Mouse (Mus musculus) cerebellum, adult 18-20 months (tissue): ENCODE data around the gene Ets1.

ENCODE experiments used
- DNase-seq, 2 experiments: peaks; one replicate each; pipeline ENCODE4 v3.0.0; 2021

Gene Ets1

GRCm38 (mm10) chr9:32635627-32636385 is at the start of gene Ets1:
Gene Ets1 (plus strand): TSS chr9:32636221.
- no peak for DNase-seq

DNA sequence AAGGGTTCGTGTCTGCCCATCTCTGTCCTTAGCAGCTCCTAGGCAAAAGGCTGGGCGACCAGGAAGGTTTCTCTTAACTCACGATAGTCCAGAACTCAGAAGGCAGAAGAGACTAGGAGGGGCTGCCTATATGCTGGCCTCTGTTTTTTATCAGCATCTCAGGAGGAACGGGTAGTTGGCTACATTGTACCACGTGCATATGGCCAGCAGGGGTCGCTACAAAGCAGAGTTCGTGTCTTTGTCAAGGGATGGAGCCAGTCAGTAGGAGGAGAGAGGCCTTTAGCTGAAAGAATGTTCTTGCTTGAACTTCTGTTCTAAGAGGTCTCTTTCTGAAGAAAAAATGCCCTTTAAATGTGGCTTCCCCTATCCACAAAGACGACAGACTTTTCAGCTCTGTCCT is 46.1 kb upstream of the Ets1 start:
- DNase-seq, result peak; percentile 52 to 68

GRCm38 (mm10) chr9:32590571-32590970 is 45.5 kb upstream of the Ets1 start:
- DNase-seq, result no peak

DNA sequence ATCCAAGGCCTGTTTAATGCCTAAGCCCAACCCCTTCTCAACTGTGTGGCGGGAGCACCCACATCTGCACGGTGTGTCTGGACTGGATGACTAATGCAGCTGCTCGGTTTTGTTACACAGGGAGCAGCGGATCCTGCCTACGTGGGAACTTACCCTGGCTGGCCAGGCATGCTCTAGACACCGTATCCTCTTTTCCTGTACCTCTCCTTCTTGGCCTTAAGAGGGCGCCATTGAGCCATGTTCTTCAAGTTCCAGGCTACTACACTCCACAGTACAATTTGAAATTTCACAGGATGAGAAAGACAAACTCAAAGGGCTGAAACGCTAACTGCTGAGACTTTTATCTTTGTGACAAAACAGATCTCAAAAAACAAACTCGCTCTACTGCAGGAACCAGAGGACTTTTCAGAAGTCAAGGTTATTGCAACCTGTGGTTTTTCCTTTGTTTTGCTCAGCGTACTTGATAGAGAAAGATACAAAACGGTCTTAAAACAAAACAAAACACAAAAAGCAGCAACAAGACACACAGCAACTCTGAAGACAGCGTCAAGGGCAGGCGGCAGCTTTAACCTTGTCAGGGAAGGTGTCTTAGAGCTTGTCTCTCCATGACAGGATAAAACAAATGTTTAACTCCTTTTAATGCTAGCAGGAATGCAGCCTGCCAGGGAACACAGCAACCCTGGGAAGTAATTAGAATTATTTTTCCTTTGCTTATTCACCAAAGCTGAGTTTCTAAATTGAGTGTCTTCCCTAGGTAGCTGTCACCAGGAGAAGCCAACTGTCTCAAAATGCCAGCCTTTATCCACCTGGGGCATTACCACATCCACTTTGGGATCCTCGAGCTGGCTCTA is 44.1 kb upstream of the Ets1 start:
- DNase-seq, result peak; percentile 19 to 56

DNA sequence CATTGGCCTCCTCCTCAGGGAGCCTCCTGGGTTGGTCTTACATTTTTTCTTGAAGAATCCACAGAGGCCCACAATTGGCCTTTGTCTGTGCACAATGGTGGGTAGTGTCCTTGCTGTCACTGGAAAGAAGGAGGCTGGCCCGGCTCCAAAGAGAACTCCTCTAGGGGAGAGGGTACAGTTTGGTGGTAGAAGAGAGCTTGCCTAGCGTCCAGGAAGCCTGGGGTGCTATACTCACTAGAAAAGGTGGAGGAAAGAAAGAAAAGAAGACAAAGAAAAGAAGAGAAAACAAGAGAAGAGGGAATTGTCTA is 43.5 kb upstream of the Ets1 start:
- DNase-seq, result no peak

GRCm38 (mm10) chr9:32593816-32594215 is 42.2 kb upstream of the Ets1 start:
- DNase-seq, result no peak

- no peak for DNase-seq
Observed at GRCm38 (mm10) chr9:32594346-32594745, 41.7 kb upstream of the Ets1 start.

GRCm38 (mm10) chr9:32595076-32595820 is 40.8 kb upstream of the Ets1 start:
- DNase-seq, result no peak

DNA sequence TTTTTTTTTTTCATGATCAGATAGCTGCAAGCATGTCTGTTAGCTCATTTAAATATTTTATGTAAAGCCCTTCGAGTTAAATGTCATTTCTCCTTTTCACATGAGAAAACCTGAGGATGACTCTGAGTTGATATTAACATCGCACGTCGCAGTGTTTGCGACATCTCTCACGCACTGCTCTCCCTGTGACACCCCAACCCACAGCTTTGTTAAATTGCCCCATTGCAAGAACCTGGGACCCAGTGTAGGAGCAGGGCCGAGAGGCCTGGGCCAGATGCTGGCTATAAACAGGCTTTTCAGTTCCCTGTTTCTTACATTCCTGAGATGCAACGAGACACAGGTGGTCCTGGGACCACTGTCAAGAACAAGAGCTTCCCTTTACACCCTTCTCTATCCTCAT is 39.7 kb upstream of the Ets1 start:
- DNase-seq, result no peak

GRCm38 (mm10) chr9:32601953-32602352 is 34.1 kb upstream of the Ets1 start:
- no peak for DNase-seq

DNA sequence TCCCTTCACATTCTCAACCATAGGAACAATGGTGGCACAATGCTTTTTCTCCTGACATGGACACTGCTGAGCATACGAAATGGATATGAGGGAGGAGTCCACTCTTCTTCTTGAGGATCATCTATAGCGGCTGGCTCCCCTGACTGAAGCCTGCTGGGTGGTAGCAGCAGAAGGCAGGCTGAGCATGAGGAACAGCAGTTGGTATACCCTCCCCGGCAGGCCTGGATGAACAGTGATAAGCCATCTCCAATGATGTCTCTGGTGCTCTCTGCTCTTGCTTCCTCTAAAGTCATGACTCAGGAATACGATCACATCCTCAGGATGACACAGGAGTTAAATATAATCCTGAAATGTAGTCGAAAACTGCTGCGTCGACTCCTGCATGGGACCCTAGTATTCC is 32.9 kb upstream of the Ets1 start:
- DNase-seq, result no peak

- no peak for DNase-seq
Observed at GRCm38 (mm10) chr9:32607218-32607617, 28.8 kb upstream of the Ets1 start.

- no peak for DNase-seq
Observed at GRCm38 (mm10) chr9:32608831-32609610, 27.0 kb upstream of the Ets1 start.

- no peak for DNase-seq
Observed at GRCm38 (mm10) chr9:32610218-32610617, 25.8 kb upstream of the Ets1 start.

DNA sequence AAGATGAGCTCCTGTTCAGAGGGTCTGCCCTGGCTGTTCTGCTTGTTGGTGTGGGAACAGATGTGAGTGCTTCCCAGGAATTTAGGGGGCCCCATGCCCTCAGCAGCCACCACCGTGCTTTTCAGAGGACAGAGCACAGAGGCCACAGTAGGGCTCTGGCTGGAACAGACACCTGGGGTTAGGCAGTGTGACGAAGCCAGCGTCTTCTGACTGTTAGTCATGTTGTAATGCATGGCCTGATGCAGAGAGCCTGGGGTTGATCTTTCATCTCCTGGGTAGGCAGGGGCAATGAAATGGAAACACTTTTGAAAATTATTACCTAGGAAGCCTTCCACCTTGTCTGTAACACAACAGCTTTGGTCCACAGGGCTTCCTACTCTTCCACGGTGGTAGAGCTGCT is 25.4 kb upstream of the Ets1 start:
- DNase-seq, result no peak

DNA sequence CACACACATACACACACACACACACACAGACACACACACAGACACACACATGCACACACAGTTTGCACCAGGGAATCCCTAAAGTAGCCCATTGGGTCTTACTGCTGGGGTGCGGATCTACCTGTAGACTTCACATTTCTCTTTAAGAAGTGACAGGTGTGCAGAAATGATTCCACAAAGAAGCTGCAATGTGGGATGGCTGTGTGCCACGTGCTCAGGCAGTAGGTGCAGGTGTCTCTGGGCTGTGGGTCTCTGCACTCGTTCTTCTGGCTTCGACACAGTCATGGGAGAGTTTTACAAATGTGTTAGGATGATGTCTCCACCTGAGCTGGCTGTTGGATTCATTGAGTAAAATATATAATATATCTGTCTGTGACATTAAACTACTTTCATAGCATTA is 24.7 kb upstream of the Ets1 start:
- no peak for DNase-seq

- DNase-seq, result no peak
Observed at GRCm38 (mm10) chr9:32612426-32612825, 23.6 kb upstream of the Ets1 start.

- no peak for DNase-seq
Observed at GRCm38 (mm10) chr9:32612861-32613421, 23.1 kb upstream of the Ets1 start.

- no peak for DNase-seq
Observed at GRCm38 (mm10) chr9:32614191-32614590, 21.8 kb upstream of the Ets1 start.

GRCm38 (mm10) chr9:32615461-32615860 is 20.6 kb upstream of the Ets1 start:
- DNase-seq, result no peak

DNA sequence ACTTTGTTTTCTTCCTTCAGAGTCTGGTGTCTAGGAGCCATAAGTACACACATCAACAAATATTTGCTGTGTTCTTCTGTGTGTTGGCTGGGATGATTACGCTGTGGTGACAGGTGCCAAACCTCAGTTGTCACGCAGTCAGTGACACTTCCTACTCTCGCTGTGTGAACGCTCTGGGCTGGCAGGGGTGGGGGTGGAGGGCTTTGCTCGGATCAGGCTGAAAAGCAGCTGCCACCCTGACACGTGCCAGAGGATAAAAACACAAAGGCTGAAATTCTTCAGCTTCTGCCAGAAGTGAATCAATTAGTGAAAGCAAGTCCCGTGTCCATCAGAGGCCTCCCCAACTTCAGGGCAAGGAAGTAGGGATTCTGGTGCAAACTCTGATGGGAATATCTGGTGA is 20.0 kb upstream of the Ets1 start:
- DNase-seq, result no peak
